Mouse (Mus musculus): ENCODE measurements at regions not wholly inside any gene's neighbourhood (a gene's known extent, or its start where the extent isn't known, plus 50 kb on each side); places are given as distances from the start of the nearest gene placed in this dataset. TPM values are rescaled to one million over a fixed set of nuclear protein-coding genes. Genes with fewer than 3 reads are reported as not detected.

- Histone ChIP-seq H3K4me1 (replicated peaks; ENCODE audit: control insufficient read depth, insufficient read depth, low read length) (no peaks in the 10 kb centered on the region), H3K9me3 (ENCODE audit: control insufficient read depth, low read length) (no peaks in the 10 kb centered on the region), H3K27me3 (replicated peaks; ENCODE audit: control insufficient read depth, insufficient read depth, low read length) (no peaks in the 10 kb centered on the region), H3K27ac (ENCODE audit: low read length) (no peak overlapping the region), H3K9ac (replicated peaks; ENCODE audit: low read depth, low read length) (no peak overlapping the region), H3K4me2 (ENCODE audit: low read length) (no peak overlapping the region), H3K36me3 (ENCODE audit: control insufficient read depth, insufficient read depth) (no peaks in the 10 kb centered on the region), H3K4me3 (replicated peaks; ENCODE audit: low read length) (no peak overlapping the region)
- no peak for ATAC-seq
- WGBS: 32% methylated on average over 6 of the region's 6 CpGs
Observed at GRCm38 (mm10) chr2:84266883-84267554, 158.2 kb downstream of the Calcrl start.

GRCm38 (mm10) chr2:84274038-84274724 is 151.0 kb downstream of the Calcrl start:
- Histone ChIP-seq H3K27me3 (replicated peaks; ENCODE audit: control insufficient read depth, insufficient read depth, low read length) (no peaks in the 10 kb centered on the region), H3K27ac (ENCODE audit: low read length) (no peak overlapping the region), H3K4me2 (ENCODE audit: low read length) (no peak overlapping the region), H3K4me3 (replicated peaks; ENCODE audit: low read length) (no peak overlapping the region), H3K9ac (replicated peaks; ENCODE audit: low read depth, low read length) (no peak overlapping the region), H3K9me3 (ENCODE audit: control insufficient read depth, low read length) (no peaks in the 10 kb centered on the region), H3K36me3 (ENCODE audit: control insufficient read depth, insufficient read depth) (no peaks in the 10 kb centered on the region), H3K4me1 (replicated peaks; ENCODE audit: control insufficient read depth, insufficient read depth, low read length) (no peaks in the 10 kb centered on the region)
- ATAC-seq: no peak
- WGBS: 88% methylated on average over 6 of the region's 6 CpGs

GRCm38 (mm10) chr2:84277181-84277580 is 148.0 kb downstream of the Calcrl start:
- no peak overlapping the region for H3K4me3 ChIP-seq (replicated peaks; ENCODE audit: low read length)
- ATAC-seq: no peak
- 87% methylated on average over 1 of the region's 1 CpGs for WGBS

More at GRCm38 (mm10) chr2:84277181-84277580, 148.0 kb downstream of the Calcrl start:
- Histone ChIP-seq H3K27ac (ENCODE audit: low read length) (no peak overlapping the region), H3K36me3 (ENCODE audit: control insufficient read depth, insufficient read depth) (no peaks in the 10 kb centered on the region), H3K4me2 (ENCODE audit: low read length) (no peak overlapping the region), H3K4me1 (replicated peaks; ENCODE audit: control insufficient read depth, insufficient read depth, low read length) (no peaks in the 10 kb centered on the region), H3K9me3 (ENCODE audit: control insufficient read depth, low read length) (no peaks in the 10 kb centered on the region), H3K27me3 (replicated peaks; ENCODE audit: control insufficient read depth, insufficient read depth, low read length) (no peaks in the 10 kb centered on the region), H3K9ac (replicated peaks; ENCODE audit: low read depth, low read length) (no peak overlapping the region)

Small RNAs in the stretch of these regions (microRNA-seq; reads per million reads assigned to microRNA genes)
- not detected for gene Gm25972

Measured in forebrain, embryonic 16.5 days (tissue).